Mouse (Mus musculus) erythroblast, embryonic 14.5 days (primary cell): ENCODE results near the gene Pard3b. TPM values are rescaled to one million over a fixed set of nuclear protein-coding genes. Genes with fewer than 3 reads are reported as not detected.

Experiments
- H3K27me3 ChIP-seq: 2 replicates; pipeline ENCODE4 v1.6.1; 2012; ENCODE audit warnings: inconsistent platforms; ENCODE audit not compliant: control insufficient read depth
- H3K36me3 ChIP-seq: 2 replicates; pipeline ENCODE4 v1.6.1; 2012; ENCODE audit warnings: mild to moderate bottlenecking, inconsistent platforms; ENCODE audit not compliant: control insufficient read depth
- H3K4me1 ChIP-seq: 2 replicates; pipeline ENCODE4 v1.6.1; 2012; ENCODE audit warnings: inconsistent platforms; ENCODE audit not compliant: control insufficient read depth
- H3K4me3 ChIP-seq: replicated peaks from 2 replicates; pipeline ENCODE3; 2012; ENCODE audit warnings: moderate library complexity, mild to moderate bottlenecking, inconsistent platforms
- H3K9me3 ChIP-seq: 2 replicates; pipeline ENCODE4 v1.6.1; 2012; ENCODE audit warnings: low read length, inconsistent platforms, mixed read lengths; ENCODE audit not compliant: control insufficient read depth
- GATA1 ChIP-seq: IDR thresholded peaks from 2 replicates; pipeline ENCODE4 v1.6.1; 2012; ENCODE audit warnings: low read length, inconsistent platforms, mixed read lengths
- TAL1 ChIP-seq: IDR thresholded peaks from 3 replicates; pipeline ENCODE4 v1.6.1; 2012; ENCODE audit warnings: low read length, inconsistent platforms, mixed read lengths
- polyA plus RNA-seq: library from polyadenylated mRNA; stranded (reverse); fragments of >175 nt; gene quantifications from 2 replicates; pipeline ENCODE4 v1.2.3, GENCODE M21; 2012

Pard3b gene
- polyA plus RNA-seq, 1 experiment = not detected

DNA sequence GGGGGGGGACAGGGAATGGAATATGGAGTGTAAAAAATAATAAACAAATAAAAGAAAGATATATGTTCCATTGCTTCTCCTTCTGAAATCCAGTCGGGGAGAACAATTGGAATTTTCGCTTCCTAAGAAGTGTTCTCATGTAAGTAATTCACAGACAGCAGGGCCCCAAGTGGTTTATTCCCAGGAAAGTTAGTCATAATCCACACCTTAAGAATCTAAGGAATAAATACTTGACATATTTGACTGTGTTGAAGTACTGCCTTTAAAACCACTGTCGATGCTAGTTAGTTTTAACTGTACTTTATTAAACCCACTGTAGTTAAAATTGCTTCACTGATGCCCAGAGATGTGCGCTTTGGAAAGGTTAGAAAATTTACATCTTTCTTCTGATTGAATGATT, 442.5 kb downstream of the Pard3b start:
- TF ChIP-seq TAL1 = no peak
- no peak for TF ChIP-seq GATA1
- Histone ChIP-seq H3K27me3 (no peaks in the 10 kb centered on the region), H3K4me1 (no peaks in the 10 kb centered on the region), H3K4me3 (no peak overlapping the region), H3K36me3 (no peaks in the 10 kb centered on the region), H3K9me3 (no peaks in the 10 kb centered on the region)

DNA sequence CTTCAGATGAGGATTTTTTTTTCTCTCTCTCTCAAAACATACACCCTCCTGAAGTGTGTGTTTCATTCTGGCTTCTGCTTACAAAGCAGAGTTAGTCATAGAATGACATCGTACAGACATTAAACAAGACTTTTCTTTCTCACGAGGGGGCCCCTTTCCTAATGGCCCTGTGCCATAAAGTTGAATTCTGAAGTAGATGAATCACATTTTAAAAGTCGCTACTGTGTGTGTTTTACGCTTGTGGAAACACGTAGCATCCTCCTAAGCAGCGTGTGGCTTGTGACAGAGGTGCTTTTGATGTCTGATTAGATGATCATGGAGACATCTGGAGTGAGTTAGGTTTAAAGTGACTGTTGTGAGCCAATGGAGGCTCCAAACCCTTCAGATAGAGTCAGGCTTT, 447.4 kb downstream of the Pard3b start:
- no peak for TF ChIP-seq GATA1
- no peak for TF ChIP-seq TAL1

GRCm38 (mm10) chr1:62087464-62087863, 448.8 kb downstream of the Pard3b start:
- H3K36me3 ChIP-seq = no peaks in the 10 kb centered on the region
- no peaks in the 10 kb centered on the region for H3K9me3 ChIP-seq
- H3K27me3 ChIP-seq = no peaks in the 10 kb centered on the region
- H3K4me1 ChIP-seq = no peaks in the 10 kb centered on the region
- TF ChIP-seq GATA1 (no peak), TAL1 (no peak)
- H3K4me3 ChIP-seq = no peak overlapping the region

More for the DNA sequence above, 447.4 kb downstream of the Pard3b start:
- Histone ChIP-seq H3K36me3 (no peaks in the 10 kb centered on the region), H3K9me3 (no peaks in the 10 kb centered on the region), H3K4me1 (no peaks in the 10 kb centered on the region), H3K27me3 (no peaks in the 10 kb centered on the region), H3K4me3 (no peak overlapping the region)

DNA sequence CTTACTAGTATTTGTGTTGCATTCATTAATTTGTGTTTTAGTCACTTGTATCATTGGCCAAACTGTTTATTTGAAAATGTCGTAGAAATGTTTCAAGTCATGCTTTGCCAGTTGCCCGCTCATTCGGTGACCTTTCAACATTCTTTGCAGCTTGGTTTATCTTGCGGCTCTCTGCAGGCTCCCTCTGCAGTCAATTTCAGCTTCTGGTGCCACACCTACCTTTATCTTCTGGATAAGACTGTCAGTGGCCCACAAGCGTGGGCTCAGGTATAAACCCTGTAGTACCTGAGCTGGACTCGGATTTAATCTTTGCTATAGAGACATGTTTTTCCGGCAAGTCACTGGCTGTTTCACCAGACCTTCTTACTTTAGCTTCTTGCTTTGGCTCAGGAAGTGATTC, 456.3 kb downstream of the Pard3b start:
- no peaks in the 10 kb centered on the region for H3K9me3 ChIP-seq
- H3K36me3 ChIP-seq = no peaks in the 10 kb centered on the region
- no peaks in the 10 kb centered on the region for H3K4me1 ChIP-seq
- no peak overlapping the region for H3K4me3 ChIP-seq
- no peak for TF ChIP-seq GATA1
- no peak for TF ChIP-seq TAL1
- no peaks in the 10 kb centered on the region for H3K27me3 ChIP-seq

GRCm38 (mm10) chr1:62122426-62122825, 483.8 kb downstream of the Pard3b start:
- no peak for TF ChIP-seq TAL1
- no peak for TF ChIP-seq GATA1
- no peak overlapping the region for H3K4me3 ChIP-seq
- H3K36me3 ChIP-seq = no peaks in the 10 kb centered on the region
- no peaks in the 10 kb centered on the region for H3K4me1 ChIP-seq
- no peaks in the 10 kb centered on the region for H3K9me3 ChIP-seq
- H3K27me3 ChIP-seq = no peaks in the 10 kb centered on the region

- Histone ChIP-seq H3K4me3 (no peak overlapping the region), H3K4me1 (no peaks in the 10 kb centered on the region), H3K36me3 (no peaks in the 10 kb centered on the region), H3K27me3 (no peaks in the 10 kb centered on the region), H3K9me3 (no peaks in the 10 kb centered on the region)
- TF ChIP-seq TAL1 = no peak
- no peak for TF ChIP-seq GATA1
Measured at GRCm38 (mm10) chr1:62129186-62129585, 490.6 kb downstream of the Pard3b start.

- Histone ChIP-seq H3K4me3 (no peak overlapping the region), H3K36me3 (no peaks in the 10 kb centered on the region), H3K9me3 (no peaks in the 10 kb centered on the region), H3K4me1 (no peaks in the 10 kb centered on the region), H3K27me3 (no peaks in the 10 kb centered on the region)
- TF ChIP-seq TAL1 (no peak), GATA1 (no peak)
Measured at GRCm38 (mm10) chr1:62148134-62148533, 509.5 kb downstream of the Pard3b start.

GRCm38 (mm10) chr1:62148786-62149185, 510.2 kb downstream of the Pard3b start:
- Histone ChIP-seq H3K9me3 (no peaks in the 10 kb centered on the region), H3K4me1 (no peaks in the 10 kb centered on the region), H3K4me3 (no peak overlapping the region), H3K36me3 (no peaks in the 10 kb centered on the region), H3K27me3 (no peaks in the 10 kb centered on the region)
- no peak for TF ChIP-seq TAL1

DNA sequence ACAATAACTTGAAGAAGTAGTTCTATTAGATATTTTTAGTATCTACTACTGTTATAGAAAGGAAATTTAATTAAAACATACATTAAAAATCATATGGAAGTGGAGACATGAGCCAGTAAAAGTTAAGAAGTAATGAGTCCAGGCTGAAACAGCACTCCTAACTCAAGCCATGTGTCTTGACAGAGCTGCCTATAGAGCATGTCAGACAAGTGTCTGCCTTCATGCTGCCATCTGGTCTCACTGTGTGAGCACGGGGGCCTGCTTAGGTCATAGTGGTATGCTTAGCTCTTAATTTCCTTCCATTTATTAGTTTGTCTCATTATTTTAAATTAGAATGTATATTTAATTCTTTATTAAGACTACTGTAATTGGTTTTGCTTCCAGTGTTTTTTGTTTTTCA, 517.3 kb downstream of the Pard3b start:
- no peaks in the 10 kb centered on the region for H3K36me3 ChIP-seq
- TF ChIP-seq GATA1 (no peak), TAL1 (no peak)
- no peaks in the 10 kb centered on the region for H3K9me3 ChIP-seq
- no peaks in the 10 kb centered on the region for H3K4me1 ChIP-seq
- H3K27me3 ChIP-seq = no peaks in the 10 kb centered on the region
- H3K4me3 ChIP-seq = no peak overlapping the region

DNA sequence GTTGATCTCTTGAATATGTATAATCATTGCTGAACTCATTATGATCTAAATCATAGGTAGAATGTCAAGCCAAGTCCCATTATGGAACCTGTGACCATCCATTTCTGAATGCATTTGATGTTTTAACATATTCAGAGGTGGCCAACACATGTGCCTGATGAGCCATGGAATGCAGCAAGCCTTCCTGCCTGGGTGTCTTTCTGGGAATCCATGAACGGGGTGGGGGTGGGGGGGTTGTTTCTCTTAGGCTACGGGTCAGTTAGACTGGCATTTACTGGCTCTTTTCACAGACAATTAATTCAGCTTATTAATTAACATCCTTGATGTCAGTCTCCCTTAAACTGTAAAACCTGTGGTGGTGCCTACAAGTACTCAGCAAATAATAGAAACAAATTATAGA, 521.0 kb downstream of the Pard3b start:
- H3K9me3 ChIP-seq = no peaks in the 10 kb centered on the region
- TF ChIP-seq GATA1 = no peak
- no peak for TF ChIP-seq TAL1
- H3K4me1 ChIP-seq = no peaks in the 10 kb centered on the region
- no peak overlapping the region for H3K4me3 ChIP-seq
- H3K27me3 ChIP-seq = no peaks in the 10 kb centered on the region
- H3K36me3 ChIP-seq = no peaks in the 10 kb centered on the region
